Mouse (Mus musculus): Measurements from ENCODE around the gene Gramd1b.

DNA sequence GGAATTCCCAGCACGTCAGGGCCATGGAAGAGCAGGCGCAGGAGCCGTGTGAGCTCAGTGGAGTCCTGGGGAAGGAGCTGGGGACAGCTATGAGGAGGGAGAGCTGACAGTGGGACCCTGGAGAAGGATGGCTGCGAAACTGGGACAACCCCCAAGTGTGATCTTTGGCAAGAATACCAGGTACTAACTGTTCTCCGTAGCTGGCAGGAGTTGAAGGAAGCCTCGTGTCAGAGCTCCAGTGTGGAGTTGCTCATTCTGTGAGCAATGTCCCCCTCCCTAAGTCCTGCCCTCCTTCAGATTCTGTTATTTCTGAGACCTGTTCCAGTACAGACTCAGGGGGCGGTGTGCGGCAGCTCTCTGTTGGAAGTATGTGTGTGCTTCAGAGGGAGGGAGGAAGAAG is 36.9 kb upstream of the Gramd1b start:
- TF ChIP-seq TAL1 (IDR thresholded peaks at IDR 0.05; ENCODE audit: low read length) (no peak), GATA1 (IDR thresholded peaks at IDR 0.05; ENCODE audit: low read length) (no peak)

Data from erythroblast, embryonic 14.5 days (primary cell).